Mouse (Mus musculus) 3T3-L1 (cell line): ENCODE measurements around the gene Fam3c.

ENCODE experiments used
- DNase-seq: peaks from one replicate; pipeline ENCODE4 v3.0.0-alpha.2; 2015; ENCODE audit warnings: low read depth, low spot score

The Fam3c gene

DNA sequence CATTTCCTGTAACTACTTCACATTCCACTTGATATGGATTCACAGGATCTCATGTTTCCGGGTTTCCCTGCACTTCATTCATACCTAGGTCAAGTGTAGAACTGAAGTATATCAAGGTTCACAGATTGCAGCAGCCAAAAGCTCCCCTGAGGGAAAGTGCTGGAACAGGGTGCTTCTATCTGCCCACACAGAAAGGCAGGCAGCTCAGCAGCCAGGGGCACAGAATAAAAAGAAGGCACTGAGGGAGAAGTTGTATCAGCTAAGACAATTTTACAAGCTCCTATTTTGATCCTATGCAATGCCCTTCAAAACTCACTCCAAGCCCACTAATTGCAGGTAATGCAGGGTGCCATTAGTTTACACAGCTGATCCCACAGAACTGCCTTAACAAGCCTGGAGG, 2.0 kb downstream of the Fam3c start:
- no peak for DNase-seq

DNA sequence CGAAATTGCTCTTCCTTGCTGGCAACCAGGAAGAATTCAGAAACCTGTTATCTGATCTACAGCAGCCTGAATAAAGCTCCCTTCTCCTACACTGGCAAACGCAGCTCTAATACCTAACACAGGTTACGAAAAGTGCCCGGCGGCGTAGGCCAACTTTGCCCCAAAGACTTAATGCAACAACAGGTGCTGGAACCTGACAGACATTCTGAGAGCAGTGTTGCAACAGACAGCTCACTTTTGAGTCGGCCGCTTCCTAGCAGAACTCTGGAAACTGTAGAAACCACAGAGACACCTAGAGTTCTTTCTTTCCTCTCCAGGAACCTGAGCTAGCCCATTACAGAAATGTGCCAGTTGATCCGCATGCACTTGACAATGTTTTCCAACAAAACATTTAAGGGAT, 4.5 kb downstream of the Fam3c start:
- DNase-seq = no peak

DNA sequence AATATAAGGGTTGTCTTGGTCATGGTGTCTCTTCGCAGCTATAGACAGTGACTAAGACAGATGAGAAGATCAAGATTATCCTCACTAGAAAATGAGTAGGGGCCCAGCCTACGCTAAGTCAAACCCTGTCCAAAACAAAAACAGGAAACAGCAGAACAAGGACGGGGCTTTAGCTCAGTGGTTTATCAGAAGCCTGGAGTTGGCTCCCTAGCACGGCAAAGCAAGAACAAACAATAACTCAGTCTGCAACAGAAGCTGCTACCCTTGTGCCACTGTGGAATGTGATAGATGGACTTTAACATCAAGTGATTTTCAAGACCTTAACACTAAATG, 5.8 kb downstream of the Fam3c start:
- no peak for DNase-seq

GRCm38 (mm10) chr6:22349531-22350238, 6.4 kb downstream of the Fam3c start:
- DNase-seq = peak; percentile 41

DNA sequence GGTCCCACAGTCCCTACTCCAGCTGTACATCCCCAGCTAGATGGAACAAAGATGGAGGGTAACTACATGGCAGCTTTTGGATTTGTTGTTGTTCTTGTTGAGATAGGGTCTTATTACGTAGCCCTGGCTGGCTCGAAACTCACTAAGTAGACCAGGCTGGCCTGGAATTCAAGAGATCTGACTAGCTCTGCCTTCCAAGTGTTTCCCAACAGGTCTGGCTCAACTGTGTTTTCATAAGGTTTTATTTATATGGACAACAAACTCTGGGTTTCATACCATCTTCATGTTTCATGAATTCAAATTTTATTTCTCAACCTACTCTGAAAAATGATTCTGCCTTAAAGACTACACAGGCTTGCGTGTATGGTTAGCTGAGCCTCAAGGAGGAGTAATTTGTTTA, 7.1 kb downstream of the Fam3c start:
- no peak for DNase-seq

GRCm38 (mm10) chr6:22348130-22348529, 7.9 kb downstream of the Fam3c start:
- peak; percentile 32 for DNase-seq

DNA sequence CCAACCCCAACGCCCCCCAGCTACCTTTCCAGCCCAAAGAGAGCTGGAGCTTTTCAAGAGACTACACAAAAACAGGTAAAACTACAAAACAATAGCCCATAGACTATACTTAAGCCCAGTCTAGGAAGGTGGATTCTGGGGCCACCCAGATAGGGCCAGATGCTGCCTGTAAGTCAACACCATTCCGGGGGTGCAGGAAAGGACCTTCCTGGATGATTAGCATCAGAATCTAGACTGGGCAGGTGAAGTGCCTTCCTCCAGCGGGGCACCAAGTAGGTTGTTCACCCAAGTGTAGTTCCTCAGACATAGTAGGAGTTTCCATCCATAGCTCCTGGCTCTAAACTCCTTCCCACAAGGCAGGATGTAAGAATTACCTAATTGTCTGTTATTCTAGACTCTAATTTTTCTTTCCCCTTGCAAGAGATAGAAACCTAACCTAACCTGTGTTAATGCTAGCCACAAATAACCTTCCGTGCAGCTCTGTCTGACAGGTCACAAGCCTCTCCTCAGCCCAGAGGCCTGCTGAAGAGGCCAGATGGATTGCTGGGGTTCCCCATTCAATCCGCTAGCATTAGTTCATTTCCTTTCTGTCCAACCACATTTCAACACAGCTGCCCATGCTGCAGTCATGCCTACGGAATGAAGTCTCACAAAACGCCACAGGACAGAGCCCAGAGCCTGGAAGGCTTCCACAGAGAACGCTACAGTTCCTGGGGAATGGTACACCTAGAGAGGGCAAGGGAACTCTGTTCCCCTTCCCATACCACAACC, 8.7 kb downstream of the Fam3c start:
- peak; percentile 88 for DNase-seq

DNA sequence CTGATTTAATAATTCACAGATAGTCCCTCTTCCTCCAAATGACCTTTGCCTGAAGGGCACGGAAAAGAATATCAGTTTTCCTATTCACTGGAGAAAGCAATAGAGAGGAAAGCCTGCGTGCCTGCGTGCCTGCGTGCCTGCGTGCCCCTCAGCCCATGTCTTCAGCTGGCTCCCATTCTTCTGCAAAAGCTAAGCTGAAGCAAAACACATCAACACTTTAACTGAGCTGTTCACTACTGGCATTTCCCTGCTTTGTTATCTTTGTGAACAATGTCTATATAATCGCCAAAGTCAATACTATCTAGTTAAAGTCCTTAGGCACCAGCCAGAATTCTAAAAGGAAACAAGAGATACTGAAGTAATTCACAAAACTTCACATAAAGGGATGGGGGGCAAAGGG, 11.6 kb downstream of the Fam3c start:
- DNase-seq = no peak

DNA sequence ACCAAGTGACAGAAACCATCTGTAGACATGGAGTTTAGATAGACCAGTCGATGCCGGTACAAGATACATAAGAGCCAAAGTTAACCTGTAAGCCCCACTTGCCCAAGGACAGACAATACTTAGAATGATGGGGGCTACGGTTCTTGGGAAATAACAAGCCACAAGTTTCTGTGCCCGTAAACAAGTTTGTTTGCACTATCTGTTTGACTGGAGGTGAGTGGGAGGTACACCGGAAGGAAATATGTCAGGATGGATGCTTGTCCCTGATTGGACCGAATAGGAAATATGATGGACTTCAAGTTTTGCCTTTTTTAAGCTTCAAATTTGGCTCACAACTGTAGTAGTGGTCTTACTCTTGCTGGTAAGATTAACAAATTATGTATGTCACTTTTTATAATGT, 12.3 kb downstream of the Fam3c start:
- DNase-seq = no peak

DNA sequence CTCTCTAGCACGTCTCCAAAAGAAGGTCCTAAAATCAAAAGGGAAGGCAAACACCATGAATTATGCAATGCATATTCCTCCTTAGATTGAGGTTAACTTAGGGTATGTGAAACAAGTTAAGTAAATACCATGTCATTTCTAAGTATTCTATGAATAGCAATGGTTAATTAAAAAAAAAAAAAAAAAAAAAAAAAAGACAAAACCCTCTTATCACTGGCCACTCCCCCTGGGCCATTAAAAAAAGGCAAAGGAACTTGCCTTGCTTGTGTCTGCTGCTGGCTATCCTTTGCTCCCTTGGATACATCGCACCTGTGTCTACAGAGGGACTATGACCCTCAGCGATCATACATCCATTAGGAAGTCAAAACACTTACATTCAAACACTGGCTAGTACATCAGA, 12.8 kb downstream of the Fam3c start:
- DNase-seq = no peak

GRCm38 (mm10) chr6:22340779-22341178, 15.3 kb downstream of the Fam3c start:
- no peak for DNase-seq

DNA sequence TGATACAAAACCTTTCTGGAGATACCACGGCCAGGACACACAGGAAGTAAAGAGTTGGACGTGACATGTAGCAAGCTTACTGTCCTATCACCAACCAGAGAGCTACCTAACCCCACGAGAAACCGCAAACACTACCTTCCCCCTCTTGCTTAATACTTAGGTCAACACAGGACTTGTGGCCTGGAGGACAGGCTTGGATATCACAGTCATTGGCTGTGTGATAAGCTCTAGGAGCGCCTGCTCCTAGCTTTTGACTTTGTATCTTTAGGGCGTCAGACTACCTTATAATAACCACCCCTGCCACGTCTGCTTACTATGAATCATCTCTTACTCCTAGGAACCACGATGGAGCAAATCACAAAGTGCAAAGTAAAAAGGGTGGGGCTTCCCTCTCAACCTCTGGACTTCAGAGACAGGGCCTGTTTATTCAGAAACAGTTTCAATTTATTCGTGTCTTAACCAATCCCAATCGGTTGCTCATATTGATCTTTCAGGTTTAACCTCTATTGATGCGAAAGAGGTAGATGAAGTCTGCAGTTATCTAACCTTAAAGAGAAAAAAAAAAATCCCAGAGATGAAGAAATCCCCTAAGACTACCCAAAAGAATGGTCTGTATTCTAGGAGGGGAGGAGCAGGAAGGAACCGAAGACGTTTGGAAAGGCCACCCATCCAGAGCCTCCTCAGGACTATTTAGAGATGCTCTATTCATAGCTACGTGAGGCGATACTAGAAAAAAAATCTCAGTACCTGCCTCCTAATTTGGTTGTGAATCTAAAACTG, 16.1 kb downstream of the Fam3c start:
- DNase-seq = peak; percentile 30

DNA sequence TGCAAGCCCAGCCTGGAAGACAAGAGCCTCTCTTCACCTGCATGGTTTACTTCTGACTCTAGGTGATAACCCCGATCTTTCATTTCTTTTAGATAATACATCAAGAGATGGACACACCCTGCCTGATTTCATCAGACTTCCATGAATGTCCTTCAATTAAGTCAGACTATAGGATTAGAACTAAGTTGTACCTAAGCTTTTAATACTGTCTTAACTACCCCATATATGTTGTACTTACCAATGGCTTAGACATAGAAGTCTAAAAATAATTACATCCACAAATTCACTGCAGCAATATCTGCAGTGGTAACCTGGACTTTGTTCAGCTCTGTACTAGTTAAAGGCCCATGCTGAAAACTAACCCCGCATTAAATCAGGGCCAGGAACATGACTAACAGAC, 23.5 kb downstream of the Fam3c start:
- DNase-seq = no peak

GRCm38 (mm10) chr6:22330169-22330960, 25.7 kb downstream of the Fam3c start:
- no peak for DNase-seq

DNA sequence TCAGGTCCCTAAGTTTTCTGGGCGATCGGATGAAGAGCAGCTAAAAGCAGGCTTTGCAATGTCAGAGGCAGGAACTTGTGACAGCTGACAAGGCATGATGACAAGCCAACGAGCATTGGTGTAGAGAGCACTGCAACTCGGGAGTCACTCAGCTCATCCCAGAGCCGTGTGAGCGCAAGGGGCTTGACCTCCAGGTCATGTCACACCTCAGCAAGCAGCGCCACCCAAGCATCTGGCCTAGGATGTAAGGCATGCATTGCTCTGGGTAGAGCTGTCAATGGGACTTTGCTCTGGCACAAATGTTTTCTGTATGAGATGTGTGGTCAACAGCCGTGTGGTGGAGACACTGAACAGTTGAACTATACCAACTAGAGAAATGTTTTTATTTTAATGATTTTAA, 28.1 kb downstream of the Fam3c start:
- DNase-seq = no peak

DNA sequence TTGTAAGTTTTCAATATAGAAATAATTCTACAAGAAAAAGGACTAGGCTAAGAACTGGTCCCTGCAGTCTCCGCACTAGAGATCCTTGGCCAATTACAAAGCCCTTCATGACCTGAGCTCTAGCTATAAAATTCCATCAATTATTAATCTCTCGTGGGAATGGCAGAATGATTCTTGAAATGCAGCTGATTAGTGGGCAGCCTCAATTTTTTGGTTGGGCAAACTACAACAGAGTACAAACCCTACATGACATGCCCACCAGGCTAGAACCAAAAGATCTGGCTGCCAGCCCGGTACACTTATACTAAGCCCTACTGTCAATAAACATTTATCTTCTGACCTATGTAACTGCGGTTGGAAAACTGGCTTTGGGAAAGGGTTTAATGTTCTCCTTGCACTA, 29.0 kb downstream of the Fam3c start:
- DNase-seq = no peak

DNA sequence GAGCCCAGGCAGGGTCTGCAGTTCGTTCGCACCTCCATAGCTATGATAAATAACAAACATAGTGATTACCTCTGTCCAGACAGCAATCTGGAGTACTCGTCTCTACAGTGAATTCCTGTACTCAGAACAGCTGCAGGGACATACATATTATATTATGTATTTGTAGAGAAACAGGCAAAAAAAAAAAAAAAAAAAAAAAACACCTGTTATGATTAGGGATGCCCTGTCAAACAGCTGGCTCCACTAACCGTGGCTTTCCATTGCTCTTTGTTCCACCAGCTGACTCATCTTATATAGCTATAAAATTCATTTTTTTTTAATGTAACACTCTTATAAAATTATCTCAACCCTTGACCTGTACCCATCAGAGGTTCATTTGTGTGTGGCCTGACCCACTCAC, 29.8 kb downstream of the Fam3c start:
- no peak for DNase-seq

- peak; percentile 87 for DNase-seq
Measured at GRCm38 (mm10) chr6:22325364-22326072, 30.5 kb downstream of the Fam3c start.

DNA sequence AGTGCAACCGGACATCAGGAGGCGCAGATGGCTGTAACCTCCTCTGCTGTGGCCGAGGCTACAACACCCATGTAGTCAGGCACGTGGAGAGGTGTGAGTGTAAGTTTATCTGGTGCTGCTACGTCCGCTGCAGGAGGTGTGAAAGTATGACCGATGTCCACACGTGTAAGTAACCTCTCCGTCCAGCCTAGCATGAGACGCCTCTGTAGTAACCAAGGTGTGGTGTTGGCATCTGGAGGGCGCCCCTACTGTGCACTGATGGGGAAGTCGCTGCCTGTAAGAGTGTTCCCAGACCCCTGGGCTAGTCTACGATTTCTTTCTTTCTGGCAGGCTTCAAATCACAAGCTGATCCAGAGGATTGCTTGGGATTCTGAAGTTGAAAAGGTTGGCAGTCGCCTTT, 58.0 kb downstream of the Fam3c start:
- no peak for DNase-seq

- DNase-seq = no peak
Measured at GRCm38 (mm10) chr6:22297028-22297427, 59.0 kb downstream of the Fam3c start.

DNA sequence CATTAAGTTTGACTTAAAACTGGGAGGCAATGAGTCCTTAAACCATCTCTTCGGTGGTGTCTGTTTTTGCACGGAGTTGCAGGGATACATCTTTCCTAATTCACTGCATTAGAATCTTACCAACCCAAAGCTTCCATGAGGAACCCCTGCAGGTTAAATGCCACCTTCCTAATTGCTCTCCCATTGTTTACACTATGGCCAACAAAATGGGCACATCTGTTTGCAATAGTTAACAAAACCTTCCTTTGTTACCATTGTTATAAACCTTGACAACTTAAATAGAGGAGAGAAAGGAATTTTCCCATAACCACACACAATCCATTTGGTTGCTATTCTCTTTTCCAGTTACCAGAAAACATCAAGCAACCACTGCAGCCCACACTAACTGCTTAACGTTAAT, 62.1 kb downstream of the Fam3c start:
- no peak for DNase-seq
